Mouse (Mus musculus): Measurements from ENCODE around the gene Anapc5. TPM values are rescaled to one million over a fixed set of nuclear protein-coding genes. Genes with fewer than 3 reads are reported as not detected.

Gene Anapc5
- polyA plus RNA-seq, 1 experiment, result 420 TPM

- no peak for TF ChIP-seq CTCF (IDR thresholded peaks at IDR 0.05; ENCODE audit: extremely low read depth, insufficient read depth, low read length)
- no peak for TF ChIP-seq POLR2A (IDR thresholded peaks at IDR 0.05; ENCODE audit: extremely low read depth, insufficient read depth, low read length)
- Histone ChIP-seq H3K4me3 (ENCODE audit: insufficient read depth, low read length) (no peak overlapping the region), H3K27ac (ENCODE audit: insufficient read depth, low read length) (no peak overlapping the region), H3K4me1 (ENCODE audit: control insufficient read depth, insufficient read depth, low read length) (no peaks in the 10 kb centered on the region)
These were observed 11.4 kb upstream of the Anapc5 start for GRCm38 (mm10) chr5:122832536-122832935.

- H3K27ac ChIP-seq (ENCODE audit: insufficient read depth, low read length), result no peak overlapping the region
- TF ChIP-seq CTCF (IDR thresholded peaks at IDR 0.05; ENCODE audit: extremely low read depth, insufficient read depth, low read length) (no peak), POLR2A (IDR thresholded peaks at IDR 0.05; ENCODE audit: extremely low read depth, insufficient read depth, low read length) (no peak)
- peaks cover 2% of the 10 kb centered on the region; the same call in 1 of the 2 replicates for H3K4me1 ChIP-seq (ENCODE audit: control insufficient read depth, insufficient read depth, low read length)
- no peak overlapping the region for H3K4me3 ChIP-seq (ENCODE audit: insufficient read depth, low read length)
These were observed 4.0 kb upstream of the Anapc5 start for GRCm38 (mm10) chr5:122825099-122825498.

GRCm38 (mm10) chr5:122824450-122824849 lies 3.3 kb upstream of the Anapc5 start:
- H3K4me1 ChIP-seq (ENCODE audit: control insufficient read depth, insufficient read depth, low read length), result peaks cover 4% of the 10 kb centered on the region; the same call in 1 of the 2 replicates
- H3K27ac ChIP-seq (ENCODE audit: insufficient read depth, low read length), result no peak overlapping the region
- TF ChIP-seq POLR2A (IDR thresholded peaks at IDR 0.05; ENCODE audit: extremely low read depth, insufficient read depth, low read length) (no peak), CTCF (IDR thresholded peaks at IDR 0.05; ENCODE audit: extremely low read depth, insufficient read depth, low read length) (no peak)
- H3K4me3 ChIP-seq (ENCODE audit: insufficient read depth, low read length), result no peak overlapping the region

GRCm38 (mm10) chr5:122823976-122824375 lies 2.8 kb upstream of the Anapc5 start:
- Histone ChIP-seq H3K4me3 (ENCODE audit: insufficient read depth, low read length) (no peak overlapping the region), H3K27ac (ENCODE audit: insufficient read depth, low read length) (no peak overlapping the region), H3K4me1 (ENCODE audit: control insufficient read depth, insufficient read depth, low read length) (peaks cover 6% of the 10 kb centered on the region; the same call in 1 of the 2 replicates)
- TF ChIP-seq CTCF (IDR thresholded peaks at IDR 0.05; ENCODE audit: extremely low read depth, insufficient read depth, low read length) (no peak), POLR2A (IDR thresholded peaks at IDR 0.05; ENCODE audit: extremely low read depth, insufficient read depth, low read length) (no peak)

- Histone ChIP-seq H3K4me3 (ENCODE audit: insufficient read depth, low read length) (no peak overlapping the region), H3K4me1 (ENCODE audit: control insufficient read depth, insufficient read depth, low read length) (peaks cover 6% of the 10 kb centered on the region; the same call in 1 of the 2 replicates), H3K27ac (ENCODE audit: insufficient read depth, low read length) (no peak overlapping the region)
- no peak for TF ChIP-seq CTCF (IDR thresholded peaks at IDR 0.05; ENCODE audit: extremely low read depth, insufficient read depth, low read length)
- TF ChIP-seq POLR2A (IDR thresholded peaks at IDR 0.05; ENCODE audit: extremely low read depth, insufficient read depth, low read length), result no peak
These were observed 1.3 kb upstream of the Anapc5 start for GRCm38 (mm10) chr5:122822441-122822840.

GRCm38 (mm10) chr5:122821524-122821885 lies 366 bp upstream of the Anapc5 start:
- Histone ChIP-seq H3K4me3 (ENCODE audit: insufficient read depth, low read length) (peak overlapping the region; percentile 87), H3K27ac (ENCODE audit: insufficient read depth, low read length) (no peak overlapping the region), H3K4me1 (ENCODE audit: control insufficient read depth, insufficient read depth, low read length) (peaks cover 6% of the 10 kb centered on the region; the same call in 1 of the 2 replicates)
- TF ChIP-seq POLR2A (IDR thresholded peaks at IDR 0.05; ENCODE audit: extremely low read depth, insufficient read depth, low read length) (no peak), CTCF (IDR thresholded peaks at IDR 0.05; ENCODE audit: extremely low read depth, insufficient read depth, low read length) (no peak)

- H3K4me3 ChIP-seq (ENCODE audit: insufficient read depth, low read length), result no peak overlapping the region
- H3K27ac ChIP-seq (ENCODE audit: insufficient read depth, low read length), result no peak overlapping the region
- no peak for TF ChIP-seq CTCF (IDR thresholded peaks at IDR 0.05; ENCODE audit: extremely low read depth, insufficient read depth, low read length)
- TF ChIP-seq POLR2A (IDR thresholded peaks at IDR 0.05; ENCODE audit: extremely low read depth, insufficient read depth, low read length), result no peak
- H3K4me1 ChIP-seq (ENCODE audit: control insufficient read depth, insufficient read depth, low read length), result no peaks in the 10 kb centered on the region
These were observed 8.4 kb downstream of the Anapc5 start for GRCm38 (mm10) chr5:122812699-122813098.

GRCm38 (mm10) chr5:122811364-122812079 lies 9.6 kb downstream of the Anapc5 start:
- Histone ChIP-seq H3K4me3 (ENCODE audit: insufficient read depth, low read length) (no peak overlapping the region), H3K27ac (ENCODE audit: insufficient read depth, low read length) (no peak overlapping the region), H3K4me1 (ENCODE audit: control insufficient read depth, insufficient read depth, low read length) (no peaks in the 10 kb centered on the region)
- peak; percentile 70 for TF ChIP-seq CTCF (IDR thresholded peaks at IDR 0.05; ENCODE audit: extremely low read depth, insufficient read depth, low read length)
- no peak for TF ChIP-seq POLR2A (IDR thresholded peaks at IDR 0.05; ENCODE audit: extremely low read depth, insufficient read depth, low read length)

GRCm38 (mm10) chr5:122805503-122805902 lies 15.6 kb downstream of the Anapc5 start:
- TF ChIP-seq CTCF (IDR thresholded peaks at IDR 0.05; ENCODE audit: extremely low read depth, insufficient read depth, low read length) (peak; percentile 18; the same call in 1 of the 2 replicates), POLR2A (IDR thresholded peaks at IDR 0.05; ENCODE audit: extremely low read depth, insufficient read depth, low read length) (no peak)
- no peak overlapping the region for H3K4me3 ChIP-seq (ENCODE audit: insufficient read depth, low read length)

GRCm38 (mm10) chr5:122802706-122803105 lies 18.4 kb downstream of the Anapc5 start:
- H3K27ac ChIP-seq (ENCODE audit: insufficient read depth, low read length), result no peak overlapping the region
- TF ChIP-seq POLR2A (IDR thresholded peaks at IDR 0.05; ENCODE audit: extremely low read depth, insufficient read depth, low read length) (no peak), CTCF (IDR thresholded peaks at IDR 0.05; ENCODE audit: extremely low read depth, insufficient read depth, low read length) (no peak)
- peaks cover 3% of the 10 kb centered on the region for H3K4me1 ChIP-seq (ENCODE audit: control insufficient read depth, insufficient read depth, low read length)
- no peak overlapping the region for H3K4me3 ChIP-seq (ENCODE audit: insufficient read depth, low read length)

More at GRCm38 (mm10) chr5:122805503-122805902, 15.6 kb downstream of the Anapc5 start:
- Histone ChIP-seq H3K27ac (ENCODE audit: insufficient read depth, low read length) (no peak overlapping the region), H3K4me1 (ENCODE audit: control insufficient read depth, insufficient read depth, low read length) (no peaks in the 10 kb centered on the region)
